9 mouse cellular contexts compared by ENCODE assay signal in genomic region chr3:129730426-129730825, GRCm38 (mm10). TPM values are rescaled to one million over a fixed set of nuclear protein-coding genes. Genes with fewer than 3 reads are reported as not detected.
DNase-seq lines count a peak whose midpoint lies in the region; ATAC-seq lines count a peak whose summit lies in the region.
"Had no signal": no experiment of that assay in that cellular context is flagged by ENCODE, and none has a peak within 500 bp of the region (broad histone marks: within the 10 kb centered on the region; RNA-seq: fewer than 3 reads in every experiment).

No protein-coding gene starts in this region.

- DNase-seq in hindbrain, embryonic 10.5 days (ENCODE audit: low spot score) = peak; percentile 52
- DNase-seq in B cell, adult 2 months = peak; percentile 43 to 47
- DNase-seq in ZHBTc4 (ENCODE audit: low read depth, low spot score) = peak; percentile 68
- DNase-seq in lung, postnatal 14 days = peak; percentile 39
- DNase-seq in layer of hippocampus, adult 11-12 months (ENCODE audit: low spot score) = no peak
- DNase-seq in T-cell, adult 2 months (ENCODE audit: low spot score) = no peak
- no peak for DNase-seq in testis, postnatal 10 days (ENCODE audit: low spot score)

- no peaks in the 10 kb centered on the region; the same call in 1 of the 2 replicates for H3K4me1 ChIP-seq in hindbrain, embryonic 10.5 days (replicated peaks)
- peaks cover 4% of the 10 kb centered on the region for H3K4me1 ChIP-seq in hindbrain, embryonic 16.5 days (ENCODE audit: control insufficient read depth, insufficient read depth, low read depth, low read length)

- WGBS in hindbrain, embryonic 10.5 days = 30% methylated on average over 8 of the region's 8 CpGs
- 26% methylated on average over 8 of the region's 8 CpGs for WGBS in hindbrain, embryonic 16.5 days

- H3K9ac ChIP-seq in hindbrain, embryonic 16.5 days (ENCODE audit: low read depth, low read length) = no peak overlapping the region
- H3K9ac ChIP-seq: neural tube, embryonic 13.5 days had no signal

- H3K27me3 ChIP-seq in hindbrain, embryonic 10.5 days (ENCODE audit: insufficient read depth, poor library complexity, severe bottlenecking) = 0 out of 2 replicates have a peak, but pooled peaks cover 3% of the 10 kb centered on the region
- H3K27me3 ChIP-seq in hindbrain, embryonic 16.5 days (replicated peaks; ENCODE audit: control insufficient read depth, insufficient read depth, low read length) = no peaks in the 10 kb centered on the region
- H3K27me3 ChIP-seq: neural tube, embryonic 13.5 days had no signal

- H3K4me3 ChIP-seq in hindbrain, embryonic 10.5 days = no peak overlapping the region
- H3K4me3 ChIP-seq in hindbrain, embryonic 16.5 days (ENCODE audit: low read length) = no peak overlapping the region
- H3K4me3 ChIP-seq: neural tube, embryonic 13.5 days had no signal

- no peaks in the 10 kb centered on the region for H3K36me3 ChIP-seq in hindbrain, embryonic 10.5 days
- H3K36me3 ChIP-seq in hindbrain, embryonic 16.5 days (ENCODE audit: control insufficient read depth, insufficient read depth, low read length) = no peaks in the 10 kb centered on the region
- H3K36me3 ChIP-seq: neural tube, embryonic 13.5 days had no signal

- ATAC-seq in hindbrain, embryonic 16.5 days = no peak

- H3K4me2 ChIP-seq in hindbrain, embryonic 16.5 days (ENCODE audit: low read length) = no peak overlapping the region
- H3K4me2 ChIP-seq: neural tube, embryonic 13.5 days had no signal

- H3K27ac ChIP-seq in hindbrain, embryonic 10.5 days = no peak overlapping the region
- no peak overlapping the region for H3K27ac ChIP-seq in hindbrain, embryonic 16.5 days (ENCODE audit: low read depth, low read length)
- H3K27ac ChIP-seq: neural tube, embryonic 13.5 days had no signal

- H3K9me3 ChIP-seq in hindbrain, embryonic 10.5 days = no peaks in the 10 kb centered on the region
- H3K9me3 ChIP-seq in hindbrain, embryonic 16.5 days (ENCODE audit: control insufficient read depth, low read length) = no peaks in the 10 kb centered on the region
- H3K9me3 ChIP-seq: neural tube, embryonic 13.5 days had no signal

RNA-seq across cellular contexts. Expression of gene Egf, which starts 24.7 kb away (rescaled TPM):
- polyA plus RNA-seq in hindbrain, embryonic 10.5 days (2016; fragmentation: Nextera tagmentation; extraction: Ambion mirVana) = 1.3 and 2.4 TPM in 2 replicates
- 1.8 and 1.9 TPM in 2 replicates for polyA plus RNA-seq in hindbrain, embryonic 16.5 days (2015; fragmentation: Nextera tagmentation; extraction: Ambion mirVana)

Comparison
In these comparisons a context has a peak if more than half of its experiments do, and no peak if none do; other contexts are left out.
1. DNase-seq: peak in hindbrain, embryonic 10.5 days (single experiment), B cell, adult 2 months (2 of 2), ZHBTc4 (single experiment) and lung, postnatal 14 days (single experiment); none in layer of hippocampus, adult 11-12 months (single experiment), T-cell, adult 2 months (single experiment) and testis, postnatal 10 days (single experiment).